Mouse (Mus musculus) embryonic fibroblast, embryonic 13.5 days (primary cell): ENCODE measurements around the gene Il9.

ENCODE experiments used
- CTCF ChIP-seq: IDR thresholded peaks from 2 replicates; pipeline ENCODE4 v1.5.1; 2011; ENCODE audit warnings: mild to moderate bottlenecking, control low read depth, low read length, moderate library complexity, borderline replicate concordance; ENCODE audit not compliant: insufficient read depth
- POLR2A ChIP-seq: IDR thresholded peaks from 2 replicates; pipeline ENCODE4 v1.6.1; 2011; ENCODE audit warnings: low read depth, mild to moderate bottlenecking, control low read depth, low read length, moderate library complexity

GRCm38 (mm10) chr13:56528281-56528680 is 46.2 kb upstream of the Il9 start:
- TF ChIP-seq CTCF (no peak), POLR2A (no peak)
